Mouse (Mus musculus) heart, postnatal 10 days (tissue): ENCODE results near the gene Ror1. TPM values are rescaled to one million over a fixed set of nuclear protein-coding genes. Genes with fewer than 3 reads are reported as not detected.

Source experiments
- DNase-seq, 2 experiments: peaks; one replicate each; pipeline ENCODE4 v3.0.0; 2021
- intact Hi-C: fragments of 180-260 bp; cut with DNase I; formaldehyde crosslinking; loops from one replicate; pipeline ENCODE4 v1.15.1; 2025
- total RNA-seq, 2 experiments: library from RNA; stranded (reverse); gene quantifications; 2 replicates each; pipeline ENCODE4 v1.2.3; 2021

Gene Ror1
- total RNA-seq, 2 experiments from 2014 or later: 23.5 to 24.0 TPM

DNA sequence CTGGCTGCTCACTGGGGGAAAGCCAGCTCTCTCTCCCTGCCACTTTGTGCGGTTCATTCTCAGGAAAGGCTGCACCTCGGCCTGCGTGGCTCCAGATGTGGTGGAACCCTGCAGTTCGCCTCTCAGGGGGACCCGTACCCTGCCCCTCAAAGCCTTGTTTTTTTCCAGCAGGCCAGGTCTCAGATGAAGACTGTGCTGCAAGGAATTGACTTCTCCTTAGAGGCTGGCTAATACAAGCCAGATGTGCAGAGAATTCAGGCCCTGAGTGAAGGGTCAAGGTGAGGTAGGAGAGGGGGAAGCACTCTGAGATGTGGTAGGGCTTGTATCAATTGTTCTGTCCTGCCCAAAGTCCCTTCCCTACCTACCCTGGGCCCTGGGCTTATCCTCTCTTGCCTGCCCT is 108.1 kb downstream of the Ror1 start:
- intact Hi-C loops: no loop called here

DNA sequence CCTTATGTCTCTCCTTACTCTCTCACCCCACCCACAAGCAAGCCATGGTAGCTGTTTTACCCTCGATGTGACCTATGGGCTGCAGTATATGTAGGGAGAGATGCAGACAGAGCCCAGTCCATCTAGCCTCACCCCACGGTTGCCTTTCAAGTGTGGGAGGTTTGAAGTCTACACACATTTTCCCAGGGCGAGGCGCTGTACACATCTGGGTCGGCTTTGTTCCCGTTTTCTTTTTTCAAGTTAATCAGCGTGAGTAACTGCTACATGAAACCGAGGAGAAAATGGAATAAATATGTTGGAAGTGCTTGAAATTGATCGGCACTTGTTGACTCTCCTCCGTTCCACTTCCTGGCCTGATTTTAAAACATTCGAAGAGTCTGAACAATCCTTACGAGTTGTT is 108.8 kb downstream of the Ror1 start:
- no peak for DNase-seq
- intact Hi-C loops: no loop called here

More for the DNA sequence above, 108.1 kb downstream of the Ror1 start:
- DNase-seq: no peak

DNA sequence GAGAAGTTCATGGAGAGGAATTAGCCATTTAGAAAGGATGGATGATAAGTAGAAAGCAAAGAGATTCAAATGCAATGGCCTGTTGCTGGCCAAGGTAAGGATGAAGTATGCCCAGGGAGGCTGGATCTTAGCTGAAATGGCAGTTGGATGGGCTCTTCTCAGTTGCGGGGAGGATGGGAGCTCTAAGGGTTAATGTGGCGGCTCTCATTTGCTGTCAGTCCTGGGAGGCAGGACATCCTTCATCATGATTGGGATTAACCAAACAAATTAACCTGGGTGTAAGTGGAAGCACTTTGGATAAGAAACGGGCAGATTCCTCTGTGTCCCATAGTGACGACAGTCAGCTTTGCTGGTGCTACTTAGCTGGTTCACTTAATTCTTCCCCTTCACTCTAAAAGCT is 112.5 kb downstream of the Ror1 start:
- no peak for DNase-seq
- intact Hi-C loops: no loop called here

DNA sequence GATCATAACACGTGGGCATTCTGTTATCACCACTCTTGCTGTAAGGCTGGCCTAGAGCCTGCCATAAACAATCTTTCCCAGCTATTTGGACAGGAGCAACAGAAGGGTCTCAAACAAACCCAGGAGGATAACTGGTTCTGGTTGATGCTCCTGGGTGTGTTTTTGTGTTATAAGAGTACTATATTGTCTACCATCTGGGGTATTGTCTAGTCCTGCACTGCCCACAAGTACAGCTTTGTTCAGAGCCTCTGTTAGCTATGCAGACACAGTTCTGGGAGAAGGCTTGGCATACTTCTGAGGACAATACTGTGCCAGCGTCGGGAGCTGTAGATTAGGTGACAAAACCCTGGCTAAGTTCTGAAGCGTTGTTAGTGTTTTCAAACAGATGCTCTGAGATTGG is 113.5 kb downstream of the Ror1 start:
- no peak for DNase-seq

DNA sequence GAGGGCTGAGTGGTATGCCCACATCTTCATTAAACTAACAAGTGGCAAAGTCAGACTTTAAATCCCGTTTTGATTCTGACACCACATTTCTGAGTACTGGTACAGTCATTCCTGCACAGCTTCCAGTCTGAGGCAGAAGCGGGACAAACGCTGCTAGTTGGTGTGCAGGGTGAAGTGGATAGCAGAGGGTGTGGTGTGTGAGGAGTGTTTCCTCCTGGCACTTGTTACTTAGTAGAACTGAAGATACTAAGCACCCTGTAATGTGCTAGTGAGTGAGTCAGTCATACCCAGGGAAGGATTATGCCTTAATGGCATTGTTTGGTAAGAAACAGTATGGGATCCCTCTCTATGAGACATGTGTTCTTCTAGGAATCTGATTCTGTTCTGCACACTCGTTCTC is 115.7 kb downstream of the Ror1 start:
- intact Hi-C loops: loop anchor here (10.0 kb wide), 1 partner anchor 313 kb away; no protein-coding TSS in a partner anchor
- DNase-seq: no peak

More for the DNA sequence above, 113.5 kb downstream of the Ror1 start:
- intact Hi-C loops: no loop called here

DNA sequence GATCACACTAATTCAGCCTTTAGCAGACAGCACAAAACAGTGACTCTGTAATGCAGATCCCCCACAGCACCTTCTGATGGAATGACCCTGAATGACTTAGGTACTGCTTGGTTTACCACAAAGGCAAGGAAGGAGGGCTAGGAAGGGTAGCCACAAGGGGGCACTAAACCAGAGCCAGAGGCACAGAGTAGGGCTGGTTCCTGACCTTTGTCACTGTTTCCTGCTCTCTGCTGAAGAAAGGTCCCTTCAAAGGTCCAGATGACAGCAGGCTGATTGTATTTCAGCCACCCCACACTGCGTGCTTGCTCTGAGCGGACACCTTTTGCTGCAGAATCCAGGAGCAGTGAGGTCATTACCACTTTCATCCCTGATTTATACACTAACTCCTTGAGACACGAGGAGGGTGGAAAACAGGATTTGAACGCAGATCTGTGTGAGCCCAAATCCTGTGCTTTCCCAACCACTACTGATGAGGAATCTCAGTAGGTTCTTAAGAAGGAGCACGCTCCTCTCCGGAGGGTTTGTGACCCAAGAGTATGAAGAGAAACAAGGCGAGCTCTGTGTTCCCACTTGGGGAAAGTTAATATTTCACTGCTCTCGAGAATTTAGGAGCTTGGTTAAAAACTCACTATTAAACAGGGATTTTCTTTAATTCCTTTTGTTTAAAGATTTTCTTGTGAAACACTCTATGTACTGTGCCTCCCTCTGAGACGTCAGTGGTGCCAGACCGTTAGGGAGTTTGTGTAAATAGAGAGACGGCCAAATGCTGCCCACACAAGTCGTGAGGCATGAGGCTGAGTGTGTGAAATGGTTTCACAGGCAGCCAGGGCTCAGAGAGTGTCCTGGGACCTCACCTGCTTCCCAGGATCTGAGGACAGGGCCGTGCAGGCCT is 119.0 kb downstream of the Ror1 start:
- peak in 1 of 2 experiments; percentile 54 for DNase-seq
- intact Hi-C loops: loop anchor here (2.0 to 10.0 kb wide), 3 partner anchors 117 to 310 kb away; partner anchors contain the start of gene Ror1

- intact Hi-C loops: loop anchor here (5.0 to 10.0 kb wide), 2 partner anchors 119 to 308 kb away; partner anchors contain the start of gene Ror1
These were observed 121.0 kb downstream of the Ror1 start for GRCm38 (mm10) chr4:100216587-100216986.

GRCm38 (mm10) chr4:100219026-100219425 is 123.4 kb downstream of the Ror1 start:
- DNase-seq: no peak
- intact Hi-C loops: loop anchor here (5.0 to 10.0 kb wide), 2 partner anchors 122 to 306 kb away; partner anchors contain the start of gene Ror1

More at GRCm38 (mm10) chr4:100216587-100216986, 121.0 kb downstream of the Ror1 start:
- DNase-seq: no peak

DNA sequence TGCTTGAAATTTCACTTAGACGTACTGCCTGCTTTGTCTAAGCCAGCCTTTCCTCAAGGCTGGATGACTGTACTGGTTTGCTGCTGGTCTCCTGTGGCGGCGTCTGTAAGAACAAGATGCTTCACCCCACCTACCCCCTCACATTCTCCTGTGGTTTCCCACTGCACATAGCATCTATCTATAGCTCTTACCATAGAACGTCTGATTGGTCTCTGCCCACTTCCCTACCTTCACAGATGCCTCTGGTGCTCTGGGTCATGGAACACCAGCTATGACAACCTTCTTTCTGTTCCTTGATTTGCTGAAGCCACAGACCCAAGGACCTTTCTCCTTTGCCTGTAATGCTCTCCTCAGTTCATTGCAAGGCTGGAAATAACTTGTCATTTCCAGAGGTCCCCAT is 124.0 kb downstream of the Ror1 start:
- intact Hi-C loops: loop anchor here (5.0 to 10.0 kb wide), 2 partner anchors 122 to 305 kb away; partner anchors contain the start of gene Ror1

DNA sequence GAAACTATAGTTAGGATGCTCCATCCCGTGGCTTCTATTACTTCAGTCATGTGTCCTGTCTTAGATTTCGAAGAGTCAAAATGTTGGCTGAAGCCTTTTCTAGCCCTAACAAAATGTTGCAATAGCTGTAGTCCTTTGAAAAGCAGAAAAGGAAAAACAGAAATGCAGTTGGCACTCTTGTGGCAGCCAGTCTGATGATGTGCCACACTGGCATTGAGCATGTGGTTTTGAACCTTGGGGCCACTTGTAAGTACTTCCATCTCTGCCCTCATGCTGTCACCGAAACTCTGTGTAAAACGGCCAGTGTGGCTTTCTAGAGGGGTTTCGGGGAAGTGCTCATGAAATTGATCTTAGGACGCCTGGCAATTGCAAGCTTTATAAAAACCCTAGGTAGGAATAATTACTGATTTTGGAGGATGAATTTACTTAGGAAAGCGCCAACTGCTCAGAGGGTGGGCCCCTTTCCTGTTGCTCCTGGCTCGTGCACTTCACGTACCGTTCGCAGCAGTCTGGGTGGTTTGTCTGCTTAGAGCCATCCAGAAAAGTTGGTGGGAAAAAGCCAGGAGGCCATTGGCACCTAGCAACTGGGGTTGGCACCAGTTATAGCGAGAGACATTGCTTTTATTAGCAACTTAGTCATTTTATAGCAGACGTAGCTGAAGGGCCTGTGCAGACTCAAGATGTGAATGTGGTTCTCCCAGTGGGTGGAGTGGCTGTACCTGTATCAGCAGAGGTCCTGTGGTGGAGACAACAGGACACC is 126.6 kb downstream of the Ror1 start:
- DNase-seq: peak; percentile 50 to 69
- intact Hi-C loops: no loop called here

More for the DNA sequence above, 124.0 kb downstream of the Ror1 start:
- DNase-seq: no peak

- intact Hi-C loops: no loop called here
- DNase-seq: no peak
These were observed 127.9 kb downstream of the Ror1 start for GRCm38 (mm10) chr4:100223532-100223931.

GRCm38 (mm10) chr4:100223965-100224364 is 128.4 kb downstream of the Ror1 start:
- DNase-seq: no peak

GRCm38 (mm10) chr4:100226619-100227018 is 131.0 kb downstream of the Ror1 start:
- intact Hi-C loops: no loop called here
- peak; percentile 73 to 76 for DNase-seq

More at GRCm38 (mm10) chr4:100223965-100224364, 128.4 kb downstream of the Ror1 start:
- intact Hi-C loops: no loop called here

DNA sequence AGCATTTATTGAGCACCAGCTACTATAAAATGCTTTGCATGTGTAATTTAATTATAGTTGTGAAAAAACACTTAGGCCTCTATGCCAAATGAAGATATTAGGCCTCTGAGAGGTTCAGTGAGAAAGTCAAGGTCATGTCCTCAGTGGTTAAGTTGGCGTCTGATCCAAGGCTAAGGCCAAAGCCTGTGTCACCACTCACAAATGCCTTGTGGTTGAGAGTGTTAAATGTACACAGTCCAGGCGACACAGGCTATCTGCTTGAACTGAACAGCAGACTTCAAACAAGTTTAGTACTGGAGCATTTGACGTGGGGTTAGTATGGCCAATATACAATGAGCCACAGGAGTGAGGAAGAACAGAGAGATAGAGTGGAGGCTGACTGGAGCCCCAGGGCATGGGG is 132.5 kb downstream of the Ror1 start:
- DNase-seq: peak in 1 of 2 experiments; percentile 46
- intact Hi-C loops: no loop called here

GRCm38 (mm10) chr4:100230245-100230644 is 134.7 kb downstream of the Ror1 start:
- intact Hi-C loops: loop anchor here (5.0 kb wide), 1 partner anchor 67 kb away; no protein-coding TSS in a partner anchor

DNA sequence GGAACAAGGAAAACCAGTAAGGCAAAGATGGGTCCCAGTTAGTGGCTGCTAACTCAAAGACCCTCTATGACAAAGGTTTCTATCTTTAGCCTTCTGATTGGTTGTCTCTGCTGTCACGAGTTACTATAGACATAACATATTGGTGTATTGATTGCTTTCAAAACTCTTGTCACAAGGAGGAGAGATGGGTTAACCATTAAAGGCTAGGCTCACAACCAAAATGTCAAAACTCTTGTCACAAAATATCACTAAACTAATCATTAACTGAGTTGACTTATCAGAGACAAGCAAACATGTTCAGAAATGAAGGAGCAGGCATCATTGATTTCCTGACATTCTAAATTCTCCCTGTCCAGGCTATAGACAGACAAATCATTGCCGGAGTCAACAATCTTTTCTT is 135.4 kb downstream of the Ror1 start:
- intact Hi-C loops: loop anchor here (5.0 kb wide), 1 partner anchor 66 kb away; no protein-coding TSS in a partner anchor
- DNase-seq: no peak

More at GRCm38 (mm10) chr4:100230245-100230644, 134.7 kb downstream of the Ror1 start:
- no peak for DNase-seq

- intact Hi-C loops: loop anchor here (5.0 kb wide), 1 partner anchor 65 kb away; no protein-coding TSS in a partner anchor
- no peak for DNase-seq
These were observed 136.3 kb downstream of the Ror1 start for GRCm38 (mm10) chr4:100231906-100232305.

GRCm38 (mm10) chr4:100232541-100232940 is 136.9 kb downstream of the Ror1 start:
- no peak for DNase-seq
- intact Hi-C loops: loop anchor here (5.0 kb wide), 1 partner anchor 65 kb away; no protein-coding TSS in a partner anchor

GRCm38 (mm10) chr4:100233770-100234169 is 138.2 kb downstream of the Ror1 start:
- intact Hi-C loops: loop anchor here (5.0 kb wide), 1 partner anchor 64 kb away; no protein-coding TSS in a partner anchor
- no peak for DNase-seq

DNA sequence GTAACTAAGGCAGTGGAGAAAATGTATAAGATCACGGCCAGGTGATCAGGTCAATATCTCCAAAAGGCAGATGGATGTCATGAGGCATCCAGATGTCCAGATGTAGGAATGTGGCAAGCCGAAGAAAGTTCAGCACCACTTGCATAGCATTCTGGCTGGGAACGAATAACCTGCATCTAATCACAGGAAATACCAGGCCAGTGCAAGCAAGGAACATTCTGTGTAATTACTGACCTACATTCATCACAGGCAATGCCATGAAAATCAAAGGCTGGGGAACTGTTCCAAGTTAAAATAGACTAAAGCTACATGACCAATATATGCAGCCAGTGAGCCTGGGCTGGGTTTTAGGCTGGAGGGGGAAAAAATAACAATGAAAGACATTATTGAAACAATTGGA is 140.7 kb downstream of the Ror1 start:
- no peak for DNase-seq
- intact Hi-C loops: no loop called here
